Mouse (Mus musculus): ENCODE data around the gene Asb16.

Gene Asb16

DNA sequence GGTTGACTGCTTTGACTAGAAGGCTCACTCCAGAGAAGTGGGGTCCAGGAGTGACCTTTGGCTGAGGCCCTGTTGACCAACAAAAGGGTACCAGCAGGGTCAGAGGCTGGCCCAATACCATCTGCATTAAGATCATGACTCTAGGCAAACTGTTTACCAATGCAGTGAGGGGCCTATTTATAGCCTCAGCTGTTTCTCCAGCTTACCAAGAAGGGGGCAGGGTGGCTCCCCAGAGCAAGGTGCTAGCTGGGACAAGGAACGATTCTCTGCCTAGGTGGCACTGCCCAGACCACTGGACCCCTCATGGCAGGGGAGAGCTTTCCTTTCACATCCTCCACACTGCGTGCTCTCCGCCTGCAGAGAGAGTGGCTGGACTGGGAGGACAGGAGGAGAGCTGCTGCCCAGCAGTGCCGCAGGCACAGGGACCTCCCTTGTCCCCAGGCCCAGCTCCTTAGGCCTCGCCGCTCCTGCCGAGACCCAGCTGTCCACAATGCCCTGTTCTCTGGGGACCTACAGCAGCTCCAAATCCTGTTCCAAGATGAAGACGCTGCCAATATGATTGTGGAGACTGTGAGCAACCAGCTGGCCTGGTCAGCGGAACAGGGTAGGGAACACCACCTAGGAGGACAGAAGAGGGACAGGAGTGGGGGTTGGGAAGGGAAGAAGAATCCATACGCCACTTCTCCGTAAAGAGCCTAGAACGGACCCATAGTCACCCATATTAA lies at the start of gene Asb16:
Gene Asb16, plus strand, starts transcription at position 224 of the 725 bp plus-strand sequence.
- DNase-seq (ENCODE audit: low spot score in 2 of 2) = no peak

DNA sequence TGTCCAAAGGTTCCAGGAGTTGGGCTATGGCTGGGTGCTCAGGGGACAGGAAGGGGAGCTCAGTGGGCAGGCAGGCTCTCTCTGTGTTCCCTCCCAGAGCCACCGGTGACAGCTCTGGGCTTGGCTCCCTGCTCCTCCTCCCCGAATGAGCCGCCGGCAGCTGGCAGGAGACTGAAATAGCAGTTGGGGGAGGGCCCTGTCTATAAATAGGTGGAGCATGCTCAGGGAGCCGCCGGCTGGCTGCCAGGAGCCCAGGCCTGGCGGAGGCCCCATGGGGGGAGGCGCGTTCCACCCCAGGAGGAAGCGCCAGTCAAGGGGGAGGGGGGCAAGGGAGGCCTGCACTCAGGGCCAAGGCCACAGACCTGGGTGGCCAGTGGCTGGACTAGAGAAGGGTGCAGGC lies 49.8 kb upstream of the Asb16 start:
- peak; percentile 82 to 92 for DNase-seq (ENCODE audit: low spot score in 2 of 2)

DNA sequence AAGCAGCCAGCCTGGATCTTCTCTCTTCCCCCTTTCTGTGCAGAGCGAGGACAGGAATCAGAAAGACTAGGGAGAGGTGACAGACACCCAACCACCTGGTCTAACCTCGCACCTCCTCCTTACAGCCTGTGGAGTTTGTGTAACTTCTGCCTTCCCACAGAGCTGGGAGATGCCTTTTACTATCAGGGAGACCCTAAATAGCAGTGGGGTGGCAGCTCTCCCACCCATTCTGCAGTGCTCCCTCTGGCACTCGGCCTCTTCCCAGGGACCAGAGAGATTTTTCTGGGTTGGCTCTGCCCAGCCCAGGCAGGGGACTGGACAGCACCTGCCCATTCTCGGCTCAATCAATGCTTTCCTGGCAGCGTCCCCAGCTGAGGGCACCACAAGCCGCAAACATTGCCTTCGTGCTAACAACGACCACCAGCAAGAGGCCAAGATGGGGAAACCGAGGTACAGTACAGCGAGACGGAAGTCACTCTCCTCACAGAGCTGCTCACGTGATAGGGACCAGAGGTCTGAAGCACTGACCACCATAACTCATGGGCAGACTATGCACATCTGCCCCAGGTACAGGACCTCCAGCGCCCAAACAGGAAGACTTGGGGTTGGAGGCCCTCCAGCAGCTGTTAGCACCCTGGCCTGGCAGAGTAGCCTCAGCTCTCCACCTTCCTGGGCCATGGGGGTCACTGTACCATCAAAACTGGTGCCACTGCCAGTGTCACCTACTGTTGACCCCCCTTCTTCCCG lies 49.1 kb upstream of the Asb16 start:
- DNase-seq (ENCODE audit: low spot score in 2 of 2) = no peak

DNA sequence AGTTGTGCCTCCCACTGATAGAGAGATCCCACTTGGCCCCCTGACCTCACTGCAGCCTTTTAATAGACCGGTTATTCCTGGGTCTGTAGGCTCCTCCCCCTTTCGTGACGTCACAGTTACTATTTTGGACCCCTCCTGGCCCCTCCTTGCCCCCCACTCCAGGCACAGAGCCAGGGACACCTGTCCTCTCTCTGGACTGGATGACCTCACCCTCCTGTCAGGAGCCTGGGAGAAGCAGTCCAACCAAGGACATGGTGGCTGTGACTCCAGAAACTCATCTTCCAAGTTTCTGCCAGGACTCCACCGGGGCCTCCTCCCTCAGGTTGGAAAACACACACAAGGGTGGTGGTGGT lies 48.6 kb upstream of the Asb16 start:
- DNase-seq (ENCODE audit: low spot score in 2 of 2) = no peak

DNA sequence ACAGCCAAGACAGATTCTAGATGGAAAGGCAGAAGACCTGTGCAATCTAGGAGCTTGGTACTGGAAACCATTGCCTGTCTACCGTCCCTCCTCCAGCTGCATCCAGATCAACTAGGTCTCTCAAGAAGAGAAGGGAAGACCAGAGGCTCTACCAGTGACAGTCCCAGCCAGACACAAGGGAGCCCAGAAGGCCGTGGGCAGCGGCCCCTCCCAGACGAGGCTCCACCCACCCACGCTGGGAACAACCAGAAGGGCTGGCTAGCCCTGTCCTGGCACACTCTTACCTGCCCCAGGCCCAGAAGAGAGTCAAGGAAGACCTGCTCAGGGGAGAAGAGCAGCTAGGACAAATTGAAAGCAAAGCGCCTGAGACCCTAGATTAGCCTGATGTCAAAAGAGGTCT lies 48.1 kb upstream of the Asb16 start:
- no peak for DNase-seq (ENCODE audit: low spot score in 2 of 2)

DNA sequence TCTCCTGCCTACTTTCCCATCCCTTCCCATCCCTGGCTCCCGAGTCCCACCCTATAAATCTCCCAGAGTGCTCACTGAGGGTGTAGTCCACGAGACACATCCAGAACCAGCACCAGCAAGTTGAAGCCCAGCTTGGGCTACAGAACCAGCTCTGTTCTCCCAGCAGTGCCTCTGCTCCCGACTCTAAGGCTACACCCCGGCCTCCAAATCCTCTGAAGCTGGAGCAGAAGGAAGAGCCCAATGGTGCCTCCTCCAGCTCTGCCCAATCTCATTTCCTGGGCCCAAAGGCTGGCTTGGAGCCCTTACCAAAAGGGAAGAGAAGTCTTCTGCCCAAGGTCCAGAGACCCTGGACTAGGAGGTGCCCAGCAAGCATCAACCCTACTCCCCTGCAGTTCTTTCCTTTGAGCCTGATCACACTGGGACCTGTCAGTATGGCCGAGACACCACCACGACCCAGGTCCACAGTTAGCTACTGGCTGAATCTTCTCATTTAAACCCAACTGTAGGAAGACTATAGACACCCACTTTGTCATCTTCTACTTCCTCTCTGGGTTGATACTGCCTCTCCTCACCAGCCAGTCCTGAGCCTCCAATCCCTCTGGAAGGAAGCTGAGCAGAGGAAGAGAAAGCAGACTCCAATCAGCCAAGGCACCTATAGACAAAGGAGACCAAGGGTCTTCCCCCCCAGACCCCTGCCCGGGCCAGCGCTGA lies 47.1 kb upstream of the Asb16 start:
- no peak for DNase-seq (ENCODE audit: low spot score in 2 of 2)

DNA sequence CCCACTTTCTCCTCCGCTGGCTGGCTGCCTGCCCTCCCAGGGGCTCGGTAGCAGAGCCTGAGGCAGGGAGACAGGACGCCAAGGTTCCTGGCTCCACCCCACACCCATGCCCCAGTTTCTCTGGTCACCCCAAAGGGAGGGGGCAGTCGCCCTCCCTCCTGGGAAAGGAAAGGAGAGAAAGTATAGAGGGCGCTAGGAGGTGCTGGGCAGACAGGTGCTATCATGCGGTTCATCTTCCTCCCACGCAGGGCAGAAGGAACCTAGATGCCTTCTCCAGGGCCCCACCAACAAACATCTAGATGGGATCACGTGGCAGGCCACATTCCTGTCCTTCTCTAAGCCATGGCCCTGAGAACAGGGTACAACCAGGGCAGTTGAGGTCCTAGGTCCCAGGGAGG lies 46.6 kb upstream of the Asb16 start:
- peak in 1 of 2 experiments; percentile 39 for DNase-seq (ENCODE audit: low spot score in 2 of 2)

DNA sequence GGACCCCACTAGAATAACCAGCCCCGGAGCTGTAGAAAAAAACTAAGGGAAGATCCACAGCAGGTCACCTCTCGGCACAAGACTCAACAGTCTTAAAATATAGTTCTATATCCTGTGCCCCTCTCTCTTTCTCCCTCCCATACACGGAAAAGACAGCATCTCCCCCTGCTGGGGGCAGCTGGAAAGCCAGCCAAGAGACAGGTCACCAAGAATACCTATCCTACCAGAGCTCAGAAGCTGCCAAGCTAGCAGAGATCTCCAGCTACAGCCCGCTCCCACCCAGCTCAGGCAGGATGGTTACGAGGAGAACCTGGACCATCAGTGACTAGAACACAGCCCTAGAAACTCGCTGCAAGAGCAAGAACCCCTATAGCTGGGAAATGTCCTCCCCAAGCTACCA lies 45.4 kb upstream of the Asb16 start:
- DNase-seq (ENCODE audit: low spot score in 2 of 2) = no peak

DNA sequence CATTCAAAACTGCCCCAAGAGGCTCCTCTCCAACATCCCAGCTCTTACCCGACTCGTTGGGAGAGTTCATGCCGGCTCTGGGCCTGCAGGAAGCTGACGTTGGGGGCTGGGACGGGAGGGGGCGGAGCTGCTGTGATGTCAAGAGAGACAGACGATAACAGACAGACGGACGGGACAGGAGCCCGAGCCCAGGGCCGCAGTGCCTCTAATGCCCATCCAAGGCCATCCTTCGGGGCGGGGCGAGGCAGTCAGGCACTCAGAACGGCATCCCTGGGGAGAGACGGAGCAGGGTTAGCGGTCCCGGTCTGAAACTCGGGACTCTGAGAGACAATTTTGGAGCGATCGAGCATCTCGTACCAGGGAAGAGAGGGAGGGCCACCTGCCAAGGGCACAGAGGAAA lies 43.9 kb upstream of the Asb16 start:
- DNase-seq (ENCODE audit: low spot score in 2 of 2) = no peak

DNA sequence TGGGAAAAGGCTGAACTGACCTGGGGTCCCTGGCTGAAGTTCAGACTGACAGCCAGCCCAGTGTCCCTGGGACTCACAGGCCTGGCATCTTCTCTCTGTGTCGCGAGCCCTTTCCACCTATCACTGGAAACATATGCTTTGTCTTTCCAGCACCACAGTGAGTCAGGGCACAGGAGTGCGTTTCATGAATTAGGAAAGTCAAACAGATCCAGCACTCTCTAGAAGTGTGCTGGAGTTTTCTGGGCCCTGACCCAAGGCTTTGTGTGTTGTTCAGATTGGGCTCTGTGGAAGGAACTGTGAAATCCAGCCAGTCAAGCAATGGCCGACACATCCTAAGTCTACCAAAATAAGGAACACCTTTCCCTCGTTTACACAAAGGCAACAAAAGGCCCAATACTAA lies 43.3 kb upstream of the Asb16 start:
- no peak for DNase-seq (ENCODE audit: low spot score in 2 of 2)

DNA sequence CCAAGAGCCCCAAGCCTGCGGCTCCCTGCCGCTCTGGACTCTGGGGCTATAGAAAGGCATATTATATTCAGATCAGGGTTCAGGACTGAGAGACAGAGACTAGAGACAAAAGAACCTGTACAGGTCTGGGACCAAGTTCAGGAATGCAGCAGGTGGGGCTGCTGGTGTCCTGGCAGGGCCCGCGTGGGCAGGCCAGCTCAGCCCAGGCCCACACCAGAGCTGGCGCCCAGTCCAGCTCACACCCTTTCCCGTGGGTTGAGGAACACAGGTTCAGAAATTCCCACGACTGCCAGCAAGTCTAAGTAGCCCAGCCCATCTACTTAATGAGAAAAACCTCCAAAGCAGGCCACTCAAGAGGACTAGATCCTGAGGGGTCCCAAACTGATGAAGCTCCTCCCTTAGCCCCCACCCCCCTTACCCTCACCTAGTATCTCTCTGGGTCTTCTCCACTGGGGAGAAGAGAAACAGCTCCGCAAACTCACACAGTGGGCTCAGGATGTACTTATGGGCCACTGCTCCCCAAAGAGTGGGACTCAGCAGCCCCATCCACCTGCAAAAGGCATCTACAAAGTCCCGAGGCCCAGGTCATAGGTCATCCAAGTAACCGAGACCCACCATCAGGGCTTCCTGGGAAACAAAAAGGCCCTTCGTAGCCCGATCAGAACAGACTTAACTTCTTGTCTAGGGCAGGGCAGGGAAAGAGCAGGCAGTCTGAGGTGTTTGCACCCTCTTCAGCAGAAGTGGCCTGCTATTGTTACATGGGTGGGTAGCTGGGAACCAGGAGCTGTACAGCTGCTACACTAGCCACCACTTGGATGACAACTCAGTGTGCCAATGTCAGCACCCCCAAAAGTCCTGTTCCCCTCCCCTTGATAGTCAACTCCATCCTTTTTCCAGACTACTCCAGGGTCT lies 42.2 kb upstream of the Asb16 start:
- no peak for DNase-seq (ENCODE audit: low spot score in 2 of 2)

DNA sequence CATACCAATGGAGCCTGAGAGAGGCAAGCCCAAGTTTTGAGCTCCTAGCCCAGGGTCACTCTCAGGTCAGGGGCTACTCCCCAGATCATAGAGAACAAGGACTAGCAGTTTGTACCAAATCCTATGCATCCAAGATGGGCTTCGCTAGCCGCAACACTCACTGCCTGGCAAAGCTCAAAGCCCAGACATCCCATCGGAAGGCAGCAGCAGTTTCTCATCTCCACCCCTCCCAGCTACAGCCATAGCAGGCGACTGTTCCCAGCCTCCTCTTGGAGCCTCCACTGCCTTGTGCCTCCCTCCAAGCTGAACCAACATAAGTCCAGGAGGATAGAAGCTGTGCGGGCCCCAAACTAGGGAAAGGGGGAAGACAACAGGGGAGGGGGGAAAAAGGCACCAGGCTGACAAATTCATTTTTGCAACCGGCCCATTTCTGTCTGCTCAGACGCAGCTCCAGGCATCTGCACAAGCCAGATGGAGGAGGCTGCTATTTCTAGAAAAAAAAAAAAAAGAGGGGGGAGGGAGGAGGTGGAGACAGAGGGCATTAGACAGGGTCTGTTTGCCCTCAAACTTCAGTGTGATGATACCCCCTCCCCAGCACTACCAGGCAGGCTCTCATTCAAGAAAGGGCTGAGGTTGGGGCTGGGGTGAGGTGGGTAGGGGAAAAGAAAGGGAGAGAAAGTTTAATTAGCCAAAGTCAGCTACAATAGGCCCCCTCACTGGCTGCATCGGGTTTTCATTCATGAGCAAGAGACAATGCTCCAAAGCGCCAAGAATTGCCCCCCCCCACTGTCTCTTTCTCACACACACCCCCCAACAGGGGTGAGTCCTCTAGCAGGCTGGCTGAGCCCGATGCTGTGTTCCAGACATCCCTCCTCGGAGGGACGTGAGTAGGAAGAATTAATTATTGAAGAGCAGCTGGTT lies 41.0 kb upstream of the Asb16 start:
- DNase-seq (ENCODE audit: low spot score in 2 of 2) = no peak

DNA sequence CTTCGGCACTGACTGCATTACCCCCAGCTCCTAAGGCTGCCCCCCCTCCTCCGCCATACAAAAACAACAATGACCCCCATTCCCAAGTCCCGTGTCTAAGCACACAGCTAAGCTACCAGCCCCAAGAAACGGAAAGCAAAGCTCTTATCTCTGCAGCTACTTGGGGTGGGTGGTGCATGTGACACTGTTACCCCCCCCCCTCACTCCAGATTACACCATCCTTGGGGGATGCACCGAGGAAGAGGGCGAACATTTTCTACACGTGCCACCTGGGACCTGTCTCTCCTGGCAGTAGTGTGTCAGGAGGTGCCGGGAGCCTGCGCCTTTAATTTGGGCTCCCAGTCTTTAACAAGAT lies 40.4 kb upstream of the Asb16 start:
- DNase-seq (ENCODE audit: low spot score in 2 of 2) = no peak

DNA sequence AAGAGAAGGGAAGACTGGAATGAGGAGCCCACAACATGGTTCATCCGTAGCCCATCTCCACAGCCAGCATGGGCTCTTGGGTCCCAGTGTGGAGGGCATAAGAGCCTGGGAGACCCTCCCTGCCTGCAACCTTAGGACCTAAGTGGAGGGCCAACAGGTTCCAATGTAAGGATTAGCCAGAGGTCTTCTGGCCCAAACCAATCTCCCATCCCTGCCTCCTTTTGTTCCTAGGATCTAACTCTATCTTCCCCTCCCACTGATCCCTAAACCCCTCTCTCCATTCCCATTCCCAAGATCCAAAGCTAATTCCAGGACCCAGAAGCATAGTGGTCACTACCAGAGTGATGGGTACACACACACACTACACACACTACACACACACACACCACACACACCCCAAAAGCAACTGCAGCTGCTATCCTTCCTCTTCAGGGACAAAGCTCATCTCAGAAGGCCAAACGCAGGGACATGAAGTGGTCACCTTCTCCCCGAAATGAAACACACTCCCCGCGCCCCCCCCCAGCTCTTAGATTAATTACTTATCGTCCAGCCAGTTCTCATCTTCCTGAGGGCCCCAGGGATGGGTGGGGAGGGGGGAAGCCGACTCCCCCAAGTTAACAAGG lies 39.8 kb upstream of the Asb16 start:
- no peak for DNase-seq (ENCODE audit: low spot score in 2 of 2)

DNA sequence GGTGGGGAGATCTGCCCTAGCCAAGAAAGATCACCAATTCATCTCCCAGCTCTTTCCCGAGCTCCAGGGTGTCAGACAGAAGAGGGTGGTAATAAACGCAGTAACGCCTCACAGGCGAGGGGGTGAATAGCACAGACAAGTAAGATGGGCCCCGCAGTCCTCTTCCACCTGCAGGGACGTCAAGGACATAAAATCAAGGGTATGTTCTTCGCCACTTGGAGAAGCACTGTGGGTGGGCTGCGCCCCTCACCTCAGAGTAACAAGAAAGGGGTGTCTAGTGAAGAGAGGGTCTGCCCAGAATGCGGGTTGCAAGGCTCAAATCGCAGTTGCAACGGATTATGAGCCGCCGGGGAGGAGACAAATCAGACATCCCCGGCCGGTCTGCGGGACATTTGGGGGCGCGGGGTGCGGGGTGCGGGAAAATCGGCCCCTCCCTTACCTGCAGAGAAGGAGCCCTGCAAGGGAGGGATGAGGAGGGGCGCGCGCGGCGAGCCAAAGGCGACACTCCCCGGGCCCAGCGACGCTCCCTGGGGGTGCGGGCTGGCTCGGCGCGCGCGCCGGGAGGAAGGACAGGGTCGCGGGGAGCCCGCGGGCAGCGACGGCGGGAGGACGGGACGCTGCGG lies 39.1 kb upstream of the Asb16 start:
- DNase-seq (ENCODE audit: low spot score in 2 of 2) = no peak

DNA sequence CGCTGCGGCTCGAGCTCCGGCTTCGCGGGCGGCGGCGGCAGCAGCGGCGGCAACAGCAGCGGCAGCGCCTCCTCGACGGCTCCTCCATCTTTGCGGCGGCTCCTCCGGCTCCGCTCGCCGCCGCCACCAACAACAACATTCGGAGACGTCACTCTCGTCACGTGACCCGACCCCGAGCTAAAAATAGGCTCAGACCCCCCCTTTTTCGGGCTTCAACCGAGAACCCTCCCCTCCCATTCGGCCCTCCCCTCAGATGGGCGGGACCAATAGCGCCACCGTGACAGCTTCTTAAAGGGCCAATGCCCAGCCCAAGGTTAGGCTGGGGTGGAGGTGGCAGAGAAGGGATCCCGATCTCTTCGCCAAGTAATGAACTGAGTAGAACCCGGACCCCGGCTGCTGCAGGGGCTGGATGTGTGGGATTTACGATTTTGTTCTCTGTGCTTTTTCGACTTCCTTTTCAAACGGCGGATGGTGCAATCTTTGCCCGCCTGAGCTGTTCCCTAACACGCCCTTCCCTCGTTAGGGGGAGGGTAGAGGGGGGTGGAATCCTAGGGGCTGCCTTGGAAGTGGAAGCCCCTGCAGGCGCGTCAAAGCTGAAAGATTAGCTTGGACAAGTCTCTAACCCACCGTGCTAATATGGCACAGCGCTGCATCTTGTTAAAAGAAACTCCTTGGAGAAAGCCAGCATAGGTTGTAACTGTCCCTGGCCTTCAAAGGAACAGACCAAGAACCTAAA lies 38.4 kb upstream of the Asb16 start, which contains the start of gene Hdac5:
Gene Hdac5, minus strand, starts transcription at position 161 of the 736 bp plus-strand sequence.
- DNase-seq (ENCODE audit: low spot score in 2 of 2) = peak; percentile 93 to 98

DNA sequence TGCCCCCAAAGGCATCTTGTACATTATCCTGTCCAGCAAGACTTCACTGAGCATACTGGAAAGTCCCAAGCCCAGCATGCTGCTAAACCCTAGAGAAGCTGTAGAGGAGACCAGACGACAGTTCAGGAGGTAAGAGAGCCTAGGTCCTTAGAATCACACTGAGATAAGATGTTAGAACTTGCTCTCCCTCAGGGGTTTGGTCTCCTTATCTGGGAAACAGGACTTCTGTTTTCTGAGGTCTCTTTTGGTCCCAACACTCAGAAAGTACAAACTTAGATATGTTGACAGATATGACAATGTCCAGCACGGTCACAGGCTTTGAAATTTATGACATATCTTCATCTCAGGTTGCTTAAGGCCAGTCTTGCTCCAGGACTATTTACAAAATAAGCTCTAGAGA lies 32.5 kb upstream of the Asb16 start:
- DNase-seq (ENCODE audit: low spot score in 2 of 2) = no peak

DNA sequence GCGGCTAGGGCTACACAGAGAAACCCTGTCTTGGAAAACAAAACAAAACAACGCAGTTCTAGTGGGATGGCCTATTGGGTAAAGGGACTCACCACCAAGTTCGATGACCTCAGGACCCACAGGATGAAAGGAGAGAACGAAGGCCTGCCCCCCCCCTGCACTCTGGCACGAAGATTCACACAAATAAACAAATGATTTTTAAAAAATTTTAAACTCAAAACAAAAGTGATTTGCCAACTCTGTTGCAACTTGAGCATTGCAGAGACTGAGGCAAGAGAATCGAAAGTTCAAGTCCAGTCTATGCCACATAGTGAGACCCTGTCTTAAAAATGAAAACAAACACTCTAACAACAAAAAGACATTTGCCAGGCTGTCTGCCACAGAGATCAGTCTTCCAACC lies 27.9 kb upstream of the Asb16 start:
- no peak for DNase-seq (ENCODE audit: low spot score in 2 of 2)

DNA sequence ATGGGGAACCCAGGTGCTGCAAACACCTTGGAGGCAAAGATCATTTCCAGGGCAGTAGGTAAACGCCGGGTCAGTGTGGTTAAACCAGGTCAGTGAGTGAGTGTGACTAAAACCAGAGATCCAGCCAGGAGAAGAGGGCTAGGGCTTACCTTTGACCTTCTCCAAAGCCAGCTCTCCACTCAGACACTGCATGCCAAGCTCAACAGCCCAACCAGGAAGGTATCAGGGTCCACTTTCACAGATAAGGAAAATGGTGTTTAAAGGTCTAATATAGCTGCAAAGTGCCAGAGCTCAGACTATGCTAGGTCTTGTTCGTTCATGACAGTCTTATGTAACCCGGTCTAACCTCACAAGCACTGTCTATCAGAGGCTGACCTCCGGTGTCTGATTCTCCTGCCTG lies 27.3 kb upstream of the Asb16 start:
- DNase-seq (ENCODE audit: low spot score in 2 of 2) = no peak
